Mouse (Mus musculus) CD8-positive naive resting alpha-beta T cell, adult 57 days (primary cell): ENCODE measurements around the gene Atad2b. TPM values are rescaled to one million over a fixed set of nuclear protein-coding genes. Genes with fewer than 3 reads are reported as not detected.

ENCODE experiments used
- total RNA-seq: library from RNA; stranded (reverse); gene quantifications from one replicate; pipeline ENCODE4 v1.2.4, GENCODE M21; 2023

The Atad2b gene
- total RNA-seq, result 64.6 TPM

GRCm38 (mm10) chr12:4916994-4917804, at the start of gene Atad2b:
Gene Atad2b (plus strand): TSS chr12:4917353.

GRCm38 (mm10) chr12:4874161-4874927, 42.8 kb upstream of the Atad2b start, which contains the start of gene Mfsd2b:
Gene Mfsd2b (minus strand): TSS chr12:4874359.

GRCm38 (mm10) chr12:4906951-4907906, 9.9 kb upstream of the Atad2b start, which contains the start of gene Ubxn2a:
Gene Ubxn2a (minus strand): TSS chr12:4907705.

Other genes starting within 250 kb of the Atad2b start
- 0.52 TPM for gene Fam228a, start 178.9 kb upstream of the Atad2b start, total RNA-seq
- 1.8 TPM for gene Pfn4, start 148.3 kb upstream of the Atad2b start, total RNA-seq
- gene Fam228b, start 148.1 kb upstream of the Atad2b start, total RNA-seq, result 2.8 TPM
- gene Sf3b6, start 99.8 kb upstream of the Atad2b start, total RNA-seq, result 140 TPM
- gene Fkbp1b, start 75.8 kb upstream of the Atad2b start, total RNA-seq, result not detected
- 17.1 TPM for gene Wdcp, start 74.0 kb upstream of the Atad2b start, total RNA-seq
- 3.1 TPM for gene Mfsd2b, start 43.0 kb upstream of the Atad2b start, total RNA-seq
- gene Ubxn2a, start 9.6 kb upstream of the Atad2b start, total RNA-seq, result 23.9 TPM